Mouse (Mus musculus): ENCODE results near the gene Neurog2.

DNA sequence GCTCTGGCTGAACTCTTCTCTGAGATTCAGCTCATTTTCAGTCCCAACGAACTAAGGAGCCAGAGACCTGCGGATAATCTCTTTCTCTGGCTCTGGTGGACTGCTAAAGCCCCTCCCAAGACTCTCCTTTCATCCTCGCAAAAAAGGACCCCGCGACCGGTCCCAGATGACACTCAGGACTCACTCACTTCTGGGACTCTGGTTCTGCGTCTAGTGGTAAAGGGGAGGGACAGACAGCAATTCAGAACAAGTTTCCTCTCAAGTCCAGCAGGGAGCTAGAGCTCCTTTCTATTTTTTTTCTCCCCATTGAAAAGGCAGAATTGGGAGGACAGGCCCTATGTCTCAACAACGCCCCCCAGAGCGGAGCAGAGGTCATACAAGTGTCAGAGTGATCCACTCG is 1.4 kb upstream of the Neurog2 start:
- TF ChIP-seq CTCF (IDR thresholded peaks at IDR 0.05; ENCODE audit: control insufficient read depth, insufficient read depth, insufficient replicate concordance, low read depth, low read length) (no peak), POLR2A (IDR thresholded peaks at IDR 0.05; ENCODE audit: control insufficient read depth, low read depth, low read length) (no peak)

Measured in testis, adult 2 months (tissue).